Mouse (Mus musculus) kidney, adult 18-20 months (tissue): Measurements from ENCODE around the gene Nfia.

Experiments
- DNase-seq: peaks from one replicate; pipeline ENCODE4 v3.0.0; 2021

The Nfia gene

DNA sequence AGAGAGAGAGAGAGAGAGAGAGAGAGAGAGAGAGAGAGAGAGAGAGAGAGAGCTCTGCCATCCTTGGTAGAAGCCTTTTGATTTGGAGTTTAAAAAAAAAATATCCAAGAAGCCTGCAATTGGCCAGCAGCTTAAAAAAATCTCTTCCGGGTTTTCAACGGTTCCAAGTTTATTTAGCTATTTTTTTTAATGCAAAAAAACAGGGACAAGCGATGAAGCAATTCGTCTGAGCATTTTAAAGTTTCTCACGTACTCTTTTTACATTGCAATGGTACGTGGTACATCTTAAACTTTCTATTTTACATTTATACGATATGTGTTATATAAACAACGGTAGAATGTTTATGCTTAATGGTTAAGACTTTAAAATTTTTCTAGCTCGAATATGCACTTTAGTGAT, at the start of gene Nfia:
Gene Nfia (plus strand): TSS at position 94 of the 400 bp plus-strand sequence.
- DNase-seq: no peak

DNA sequence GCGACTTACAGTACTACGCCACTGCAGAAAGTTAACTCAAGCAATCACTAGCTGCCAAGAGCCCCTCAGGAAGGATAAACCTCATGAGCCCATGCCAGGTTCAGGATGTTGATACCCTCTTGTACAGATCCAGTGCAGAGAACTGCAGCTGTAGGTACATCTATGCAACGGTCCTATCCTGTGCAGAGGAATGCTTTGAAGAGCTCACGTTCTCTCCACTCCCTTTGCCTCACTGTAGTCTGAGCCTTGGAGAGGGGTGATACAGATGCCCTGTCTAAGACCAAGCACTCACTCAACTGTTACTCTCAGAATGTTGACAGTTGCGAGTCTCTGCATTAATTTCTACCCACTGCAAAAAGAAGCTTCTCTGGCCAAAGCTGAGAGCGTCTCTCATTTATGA, 49.2 kb upstream of the Nfia start:
- no peak for DNase-seq

DNA sequence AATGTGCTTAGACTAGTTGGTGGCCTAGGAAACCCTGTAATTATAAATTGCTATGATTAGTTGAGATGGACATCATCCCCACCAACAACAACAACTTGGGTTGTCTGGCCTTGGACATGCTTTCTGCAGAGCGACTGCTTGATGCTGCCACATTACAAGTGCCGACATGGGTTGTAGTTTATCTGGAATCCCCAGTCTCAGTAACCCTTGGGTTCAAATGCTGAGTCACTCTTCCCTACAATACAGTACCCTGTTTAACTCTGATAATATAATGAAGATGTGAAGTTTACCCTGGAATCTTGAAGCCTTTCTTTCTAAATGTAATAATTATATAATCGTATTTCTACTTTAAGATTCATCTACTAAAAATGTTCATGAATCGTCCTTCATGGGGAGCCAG, 44.0 kb upstream of the Nfia start:
- no peak for DNase-seq

DNA sequence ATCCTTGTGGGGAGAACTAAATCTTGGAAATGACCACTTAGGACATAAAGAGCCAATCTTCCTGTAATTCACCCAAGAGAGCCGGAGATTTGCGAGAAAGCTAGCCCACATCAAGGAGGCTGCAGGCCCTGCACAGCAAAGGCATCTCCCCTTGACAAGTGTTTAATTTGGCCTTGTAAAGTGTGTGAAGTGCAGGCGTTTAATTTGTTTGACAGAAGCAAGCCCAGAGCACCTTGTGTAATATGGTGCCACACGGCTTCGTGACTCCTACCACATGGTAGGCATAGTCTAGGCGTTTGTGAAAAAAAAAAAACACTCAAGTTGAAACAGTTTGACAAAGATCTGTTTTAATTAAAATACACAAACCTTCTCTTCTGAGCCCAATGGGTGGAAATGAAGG, 42.5 kb upstream of the Nfia start:
- DNase-seq: no peak

DNA sequence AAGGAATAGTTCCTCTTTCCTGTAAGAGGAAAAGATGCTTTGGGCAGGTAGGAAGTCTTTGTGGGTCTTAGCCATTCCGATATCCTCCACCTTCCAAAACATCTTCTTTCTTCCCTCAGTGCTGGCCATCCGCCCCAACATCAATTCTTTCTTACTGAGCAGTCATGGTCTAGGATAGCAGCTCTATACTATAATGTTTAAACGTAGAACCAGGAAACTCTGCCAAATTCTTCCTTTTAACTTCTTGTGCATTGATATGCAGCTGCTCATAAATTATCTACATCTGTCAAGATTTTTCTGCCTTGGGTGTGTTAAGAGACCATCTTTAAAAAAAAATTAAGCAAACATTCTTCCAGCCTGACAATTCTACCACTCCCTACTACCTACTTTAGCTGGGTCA, 42.1 kb upstream of the Nfia start:
- no peak for DNase-seq

- DNase-seq: no peak
Measured at GRCm38 (mm10) chr4:97733392-97733791, 39.1 kb upstream of the Nfia start.

DNA sequence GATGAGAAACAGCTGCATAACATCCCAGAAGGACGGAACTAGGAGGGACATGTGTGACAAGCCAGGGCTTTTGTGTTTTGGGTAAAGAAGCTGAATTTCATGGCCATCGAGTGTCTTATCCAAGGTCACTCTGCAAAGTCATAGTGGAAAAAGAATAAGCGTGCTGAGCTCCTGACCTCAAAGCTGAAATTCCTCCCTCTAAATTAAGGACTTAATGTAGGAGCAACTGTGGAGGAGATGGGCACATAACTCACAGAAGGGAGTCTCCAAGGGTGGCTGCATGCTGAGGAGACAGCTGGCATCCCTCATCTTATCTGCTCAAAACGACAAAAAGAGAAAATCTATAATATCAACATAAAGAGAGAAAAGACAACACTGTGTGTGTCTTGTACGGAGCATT, 28.6 kb upstream of the Nfia start:
- no peak for DNase-seq

GRCm38 (mm10) chr4:97745296-97746105, 27.0 kb upstream of the Nfia start:
- DNase-seq: peak; percentile 87

- DNase-seq: no peak
Measured at GRCm38 (mm10) chr4:97746106-97746900, 26.2 kb upstream of the Nfia start.

GRCm38 (mm10) chr4:97750401-97750800, 22.1 kb upstream of the Nfia start:
- DNase-seq: no peak

DNA sequence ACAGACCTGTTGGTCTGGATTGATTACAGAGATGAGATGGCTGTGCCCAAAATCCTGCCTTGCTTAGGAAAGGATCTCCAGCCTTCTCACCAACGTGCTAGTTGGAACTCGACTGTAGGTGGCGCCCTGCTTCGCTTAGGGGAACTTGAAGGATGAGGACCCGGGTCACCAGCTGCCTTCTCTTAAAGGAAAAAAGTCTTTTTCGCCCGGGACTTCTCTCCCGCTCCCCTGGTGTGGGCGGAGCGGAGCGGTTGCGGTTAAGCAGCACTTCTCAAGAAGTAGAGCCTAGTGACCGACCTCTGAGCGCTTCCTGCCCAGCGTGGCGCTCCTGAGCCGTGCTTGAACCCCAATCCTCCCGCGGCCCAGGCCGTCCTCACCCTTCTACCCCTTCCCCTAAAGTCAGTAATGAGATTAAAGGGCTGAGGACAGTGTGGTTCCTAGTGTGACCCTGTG, 21.5 kb upstream of the Nfia start:
- peak; percentile 93 for DNase-seq

DNA sequence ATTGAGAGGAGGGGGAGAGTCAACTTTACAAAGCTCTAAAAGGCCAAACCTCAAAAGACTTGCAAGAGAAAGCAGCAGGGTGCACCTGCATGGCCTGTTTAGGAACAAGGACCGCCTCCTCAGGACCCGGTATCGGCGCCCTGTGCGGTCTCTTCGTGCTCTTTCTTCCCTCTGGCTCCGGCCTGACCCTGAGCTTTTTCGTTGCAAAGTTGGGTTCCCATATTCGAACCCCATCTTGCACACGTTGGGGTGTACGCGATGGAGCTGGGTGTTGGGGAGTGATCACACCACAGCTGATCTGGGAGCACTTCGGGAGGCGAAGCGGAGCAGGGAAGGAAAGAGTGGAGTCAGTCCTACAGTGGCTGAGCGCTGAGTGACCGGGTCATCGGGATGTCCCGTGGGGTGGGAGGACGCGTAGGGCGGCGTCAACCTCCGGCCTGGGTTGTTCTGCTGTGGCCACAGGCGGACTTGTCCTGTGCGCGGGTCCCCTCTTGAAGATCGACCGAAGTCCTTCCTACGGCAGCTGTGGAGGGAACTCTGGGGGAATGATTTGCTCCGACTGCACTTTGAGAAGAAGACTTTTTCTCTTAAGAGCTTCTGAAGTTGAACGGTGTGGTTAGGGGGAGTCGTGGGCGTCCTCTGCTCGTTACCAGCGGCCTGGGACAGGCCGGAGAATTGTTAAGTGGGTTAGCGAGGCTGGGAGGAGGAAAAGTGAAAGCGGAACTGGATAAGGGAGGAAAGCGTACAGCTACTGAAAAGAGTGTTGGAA, 20.9 kb upstream of the Nfia start:
- DNase-seq: peak; percentile 82

DNA sequence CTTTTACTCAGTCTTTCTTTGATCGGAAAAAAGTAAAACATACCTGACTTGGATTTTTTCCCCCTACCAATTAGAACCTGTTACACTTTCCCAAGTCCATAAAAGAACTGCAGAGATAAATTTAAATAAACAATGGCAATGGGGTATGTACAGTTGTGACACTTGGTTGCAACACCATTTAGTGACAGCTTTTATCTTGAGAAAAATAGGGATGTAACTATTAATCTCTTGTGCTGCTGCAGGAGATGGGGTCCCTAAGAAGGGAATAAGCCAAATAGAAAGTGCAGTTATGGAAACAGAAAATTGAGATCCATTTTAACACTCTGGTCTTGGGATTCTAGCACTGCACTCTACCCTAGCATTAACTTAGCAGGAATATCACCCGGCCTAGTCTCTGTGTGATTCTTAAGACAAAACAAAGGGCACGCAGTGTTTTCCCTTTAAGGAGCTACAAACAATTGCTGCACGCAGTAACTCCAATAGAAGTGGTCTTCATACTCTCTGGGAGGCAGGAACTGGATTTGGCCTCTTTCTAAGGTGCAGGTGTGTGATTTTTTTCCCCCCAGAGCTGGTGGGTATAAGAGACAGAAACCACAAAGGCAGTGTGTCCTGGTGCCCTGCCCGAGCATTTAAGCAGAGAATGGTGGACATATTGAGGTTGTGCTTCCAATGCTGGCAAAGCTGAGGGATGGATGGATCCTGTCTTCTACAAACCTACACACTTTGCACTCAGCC, 20.1 kb upstream of the Nfia start:
- DNase-seq: no peak

DNA sequence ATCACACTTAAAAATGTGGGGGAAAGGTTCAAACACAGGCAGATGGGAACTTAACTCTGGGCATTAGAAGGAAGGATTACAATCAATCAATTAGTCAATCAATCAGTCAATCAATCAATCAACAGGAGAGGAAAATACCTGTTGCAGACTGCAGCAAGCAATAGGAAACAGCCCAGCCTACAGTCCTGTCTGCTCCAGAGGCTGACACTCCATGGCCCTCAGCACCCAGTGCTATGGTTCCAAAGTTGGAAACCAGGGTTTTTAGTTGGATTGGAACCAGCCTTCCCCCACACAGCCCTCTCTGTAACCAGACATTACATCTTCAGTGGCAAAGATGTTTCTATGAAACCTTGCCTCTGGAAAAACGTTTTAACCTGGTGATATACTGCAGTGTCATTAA, 19.0 kb upstream of the Nfia start:
- no peak for DNase-seq

- DNase-seq: peak; percentile 72
Measured at GRCm38 (mm10) chr4:97754241-97754640, 18.3 kb upstream of the Nfia start.

DNA sequence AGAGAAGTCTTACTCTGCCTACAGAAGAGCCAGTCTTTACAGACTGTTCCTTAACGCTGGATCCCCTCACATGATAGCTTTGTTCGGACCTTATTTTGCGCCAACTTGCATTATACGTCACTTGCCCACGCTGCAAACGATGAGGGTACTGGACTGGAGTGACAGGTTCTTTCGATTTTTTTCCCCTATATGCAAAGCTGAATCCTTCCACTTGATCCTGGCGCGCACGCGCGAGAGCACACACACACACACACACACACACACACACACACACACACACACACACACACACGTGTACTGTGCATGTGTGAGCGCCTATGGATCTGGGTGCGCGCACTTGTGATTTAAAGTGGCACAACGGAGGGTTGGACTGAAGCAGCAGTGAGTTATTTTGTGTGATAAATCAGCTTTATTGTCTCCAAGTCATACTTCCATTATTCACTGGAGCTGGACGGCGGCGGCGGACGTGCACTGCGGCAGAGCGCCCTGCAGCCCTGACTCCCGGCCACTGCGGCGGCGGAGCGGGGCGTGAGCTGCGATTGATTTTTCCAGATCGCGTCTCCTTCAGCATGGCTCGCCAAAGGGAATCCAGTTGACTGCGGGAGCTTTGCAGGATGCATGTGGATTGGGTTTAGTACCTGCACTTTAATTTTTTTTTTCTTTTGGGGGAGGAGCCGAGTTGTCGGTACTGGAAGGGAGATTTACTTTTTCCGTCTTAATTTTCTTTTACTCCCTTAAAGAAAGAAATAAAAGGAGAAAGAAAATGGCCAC, 15.1 kb upstream of the Nfia start:
- peak; percentile 82 for DNase-seq

DNA sequence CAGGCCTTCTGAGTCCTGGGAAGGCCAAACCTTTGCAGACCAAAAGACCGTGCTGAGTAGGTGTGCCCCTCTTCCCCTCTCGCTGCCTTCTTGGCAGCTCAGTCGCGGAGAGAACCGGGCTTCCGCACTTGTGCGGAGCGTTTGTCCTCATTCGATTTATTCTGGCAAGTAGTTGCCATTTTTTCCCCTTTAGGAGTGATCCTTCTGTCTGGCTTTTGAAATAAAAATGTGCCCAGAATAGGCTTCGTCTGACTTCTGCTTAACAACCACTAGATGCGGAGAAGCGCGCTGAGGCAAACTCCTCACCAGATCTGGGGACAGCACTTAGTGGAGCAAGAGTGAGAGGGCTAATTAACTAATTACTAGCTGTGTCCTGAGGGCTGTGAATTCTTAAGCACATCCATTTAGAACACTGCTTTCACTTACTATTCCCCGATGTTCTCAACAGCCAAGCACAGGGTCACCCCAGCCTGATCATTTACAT, 14.5 kb upstream of the Nfia start:
- DNase-seq: peak; percentile 68

- no peak for DNase-seq
Measured at GRCm38 (mm10) chr4:97758661-97759060, 13.9 kb upstream of the Nfia start.

GRCm38 (mm10) chr4:97764616-97765015, 7.9 kb upstream of the Nfia start:
- DNase-seq: no peak

GRCm38 (mm10) chr4:97765341-97766020, 7.1 kb upstream of the Nfia start:
- DNase-seq: peak; percentile 75

DNA sequence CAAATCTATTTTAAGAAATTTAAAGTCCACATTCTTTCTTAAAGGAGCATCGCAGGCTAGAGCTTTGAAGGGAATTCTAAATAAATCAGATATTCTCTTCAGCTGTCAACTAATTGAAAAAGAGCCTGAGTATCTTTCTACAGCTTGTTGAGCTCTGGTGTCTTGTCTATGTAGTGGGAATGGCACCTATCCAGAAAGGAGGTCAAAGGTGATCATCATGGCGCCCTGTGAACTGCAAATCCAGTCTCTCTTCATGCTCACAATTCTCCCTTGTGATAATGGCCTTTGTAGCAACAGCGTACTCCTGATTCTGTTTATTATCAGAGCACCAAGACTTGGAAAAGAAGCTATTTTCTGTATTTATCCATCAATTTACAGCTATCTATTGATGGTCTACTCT, 6.4 kb upstream of the Nfia start:
- DNase-seq: no peak
